Mouse (Mus musculus) bone marrow, adult 2 months (tissue): ENCODE data around the gene Megf8. TPM values are rescaled to one million over a fixed set of nuclear protein-coding genes. Genes with fewer than 3 reads are reported as not detected.

Experiments used
- H3K27ac ChIP-seq: fragments of 200-500 bp; 2 replicates; pipeline ENCODE4 v1.5.1; 2012; ENCODE audit warnings: low read depth, mild to moderate bottlenecking, control low read depth, inconsistent platforms, low read length; ENCODE audit not compliant: control insufficient read depth, poor library complexity, insufficient read depth
- H3K4me1 ChIP-seq: fragments of 200-500 bp; 2 replicates; pipeline ENCODE4 v1.6.1; 2011; ENCODE audit warnings: low read length; ENCODE audit not compliant: control insufficient read depth, insufficient read depth
- H3K4me3 ChIP-seq: fragments of 200-500 bp; replicated peaks from 2 replicates; pipeline ENCODE3; 2011; ENCODE audit warnings: mild to moderate bottlenecking, low read depth, low read length, control low read depth; ENCODE audit not compliant: control insufficient read depth
- CTCF ChIP-seq: fragments of 200-500 bp; IDR thresholded peaks from 2 replicates; pipeline ENCODE4 v1.5.1; 2011; ENCODE audit warnings: low read length, control low read depth; ENCODE audit not compliant: control insufficient read depth, insufficient read depth
- POLR2A ChIP-seq: fragments of 200-500 bp; IDR thresholded peaks from 2 replicates; pipeline ENCODE4 v1.6.1; 2011; ENCODE audit warnings: low read depth, mild to moderate bottlenecking, control low read depth, low read length, borderline replicate concordance; ENCODE audit not compliant: control insufficient read depth
- WGBS: fragments of 180-500 bp; shearing (Covaris S2); methylation state at CpG from one replicate; pipeline ENCODE4 v1.1.7; 2018; 5-methylcytosine and 5-hydroxymethylcytosine counted together
- polyA plus RNA-seq: library from polyadenylated mRNA; stranded (reverse); fragments of >200 nt; gene quantifications from 2 replicates; pipeline ENCODE4 v1.2.4, GENCODE M21; 2011; ENCODE audit warnings: low replicate concordance; ENCODE audit not compliant: missing spikeins, insufficient read depth, insufficient read length

Megf8 gene
- polyA plus RNA-seq, result 3.0 and 5.7 TPM in 2 replicates

GRCm38 (mm10) chr7:25316532-25317445 lies at the start of gene Megf8:
Megf8 (plus strand) TSS chr7:25317164.
- H3K4me1 ChIP-seq, result no peaks in the 10 kb centered on the region; the same call in 1 of the 2 replicates
- TF ChIP-seq POLR2A (peak; percentile 52; the same call in 1 of the 2 replicates), CTCF (peak; percentile 78)
- WGBS, result 11% methylated on average over 52 of the region's 52 CpGs
- H3K4me3 ChIP-seq, result peak within 1 kb of the TSS; percentile 44
- no peak within 1 kb of the TSS for H3K27ac ChIP-seq

GRCm38 (mm10) chr7:25267301-25267750 lies 49.6 kb upstream of the Megf8 start, which contains the start of gene Cic:
Cic (plus strand) TSS chr7:25267704.
- TF ChIP-seq CTCF (no peak), POLR2A (peak; percentile 57; the same call in 1 of the 2 replicates)
- under 1% methylated on average over 29 of the region's 29 CpGs for WGBS
- H3K4me1 ChIP-seq, result peaks cover 10% of the 10 kb centered on the region
- peak within 1 kb of the TSS; percentile 82 for H3K4me3 ChIP-seq
- H3K27ac ChIP-seq, result peak within 1 kb of the TSS; percentile 94

- under 1% methylated on average over 33 of the region's 33 CpGs for WGBS
- Histone ChIP-seq H3K4me1 (peaks cover 10% of the 10 kb centered on the region), H3K4me3 (peak overlapping the region; percentile 82), H3K27ac (peak overlapping the region; percentile 94)
- TF ChIP-seq POLR2A (peak; percentile 26; the same call in 1 of the 2 replicates), CTCF (0 out of 2 replicates have a peak, but pooled peaks have one; percentile 7)
These were observed 49.1 kb upstream of the Megf8 start for GRCm38 (mm10) chr7:25267751-25268463.

GRCm38 (mm10) chr7:25268588-25268987 lies 48.4 kb upstream of the Megf8 start:
- H3K27ac ChIP-seq, result peak overlapping the region; percentile 66
- peaks cover 10% of the 10 kb centered on the region for H3K4me1 ChIP-seq
- WGBS, result 1% methylated on average over 7 of the region's 7 CpGs
- H3K4me3 ChIP-seq, result peak overlapping the region; percentile 82
- TF ChIP-seq CTCF (no peak), POLR2A (no peak)

- 3% methylated on average over 4 of the region's 4 CpGs for WGBS
- Histone ChIP-seq H3K4me3 (peak overlapping the region; percentile 82), H3K4me1 (peaks cover 10% of the 10 kb centered on the region), H3K27ac (peak overlapping the region; percentile 66)
- TF ChIP-seq CTCF (no peak), POLR2A (no peak)
These were observed 47.9 kb upstream of the Megf8 start for GRCm38 (mm10) chr7:25269029-25269428.

- WGBS, result 25% methylated on average over 8 of the region's 8 CpGs
- Histone ChIP-seq H3K4me1 (peaks cover 10% of the 10 kb centered on the region), H3K27ac (peak overlapping the region; percentile 66), H3K4me3 (peak overlapping the region; percentile 27)
- TF ChIP-seq POLR2A, result no peak
- TF ChIP-seq CTCF, result peak; percentile 8; the same call in 1 of the 2 replicates
These were observed 47.3 kb upstream of the Megf8 start for GRCm38 (mm10) chr7:25269545-25270271.

GRCm38 (mm10) chr7:25270652-25271633 lies 46.0 kb upstream of the Megf8 start:
- Histone ChIP-seq H3K27ac (no peak overlapping the region; the same call in 1 of the 2 replicates), H3K4me1 (peaks cover 12% of the 10 kb centered on the region), H3K4me3 (no peak overlapping the region)
- TF ChIP-seq POLR2A (no peak), CTCF (no peak)
- 88% methylated on average over 35 of the region's 35 CpGs for WGBS
